Mouse (Mus musculus) myocyte (in vitro differentiated cells): ENCODE results near the gene Dpp4. TPM values are rescaled to one million over a fixed set of nuclear protein-coding genes. Genes with fewer than 3 reads are reported as not detected.
A peak's percentile ranks its signal among the peaks of the same experiment; 100 is the strongest.

Source experiments
- H3K27me3 ChIP-seq: one replicate; pipeline ENCODE4 v1.6.1; 2011; ENCODE audit not compliant: control insufficient read depth, insufficient read depth, insufficient read length
- H3K36me3 ChIP-seq: one replicate; pipeline ENCODE4 v1.6.1; 2011; ENCODE audit not compliant: control insufficient read depth, insufficient read depth
- H3K4me2 ChIP-seq: one replicate; pipeline ENCODE4 v1.6.1; 2011; ENCODE audit warnings: low read depth, control low read depth
- H3K4me3 ChIP-seq: one replicate; pipeline ENCODE4 v1.5.1; 2011; ENCODE audit warnings: mild to moderate bottlenecking, control low read depth, moderate library complexity
- H3K79me2 ChIP-seq: one replicate; pipeline ENCODE4 v1.6.1; 2011; ENCODE audit not compliant: control insufficient read depth, insufficient read depth
- H3ac ChIP-seq: one replicate; pipeline ENCODE4 v1.6.1; 2011; ENCODE audit not compliant: control insufficient read depth, insufficient read length
- CEBPB ChIP-seq: IDR thresholded peaks from 2 replicates; pipeline ENCODE4 v1.6.1; 2011; ENCODE audit warnings: mild to moderate bottlenecking, moderate library complexity; ENCODE audit not compliant: poor library complexity, insufficient read depth, severe bottlenecking
- E2F4 ChIP-seq: IDR thresholded peaks from one replicate; pipeline ENCODE4 v1.6.1; 2011; ENCODE audit warnings: mild to moderate bottlenecking, control low read depth, moderate library complexity; ENCODE audit not compliant: insufficient read depth
- MAX ChIP-seq: IDR thresholded peaks from one replicate; pipeline ENCODE4 v1.6.1; 2011; ENCODE audit warnings: low read depth, mild to moderate bottlenecking, control low read depth
- MYOD1 ChIP-seq, 3 experiments: IDR thresholded peaks; one replicate each; pipeline ENCODE4 v1.6.1; 2011; ENCODE audit warnings: control low read depth in 2 of 3, low read depth in 2 of 3, mild to moderate bottlenecking in 2 of 3, moderate library complexity in 1 of 3; ENCODE audit not compliant: insufficient read length in 2 of 3, control insufficient read depth in 1 of 3
- MYOG ChIP-seq, 3 experiments: IDR thresholded peaks; one replicate each; pipeline ENCODE4 v1.6.1; 2011; ENCODE audit warnings: control low read depth in 2 of 3, low read depth in 2 of 3, mild to moderate bottlenecking in 2 of 3; ENCODE audit not compliant: insufficient read length in 2 of 3, control insufficient read depth in 1 of 3, insufficient read depth in 1 of 3
- POLR2A ChIP-seq: IDR thresholded peaks from one replicate; pipeline ENCODE4 v1.6.1; 2011; ENCODE audit warnings: low read depth, mild to moderate bottlenecking, control low read depth, moderate library complexity; ENCODE audit not compliant: insufficient read length
- POLR2AphosphoS2 ChIP-seq: IDR thresholded peaks from one replicate; pipeline ENCODE4 v1.6.1; 2011; ENCODE audit warnings: low read depth, control low read depth; ENCODE audit not compliant: insufficient read length
- REST ChIP-seq: IDR thresholded peaks from one replicate; pipeline ENCODE4 v1.6.1; 2011; ENCODE audit warnings: mild to moderate bottlenecking, control low read depth, moderate library complexity; ENCODE audit not compliant: insufficient read depth, insufficient read length
- SRF ChIP-seq: IDR thresholded peaks from one replicate; pipeline ENCODE4 v1.6.1; 2011; ENCODE audit warnings: low read depth; ENCODE audit not compliant: control insufficient read depth, insufficient read length
- TCF12 ChIP-seq: IDR thresholded peaks from one replicate; pipeline ENCODE4 v1.6.1; 2011; ENCODE audit warnings: mild to moderate bottlenecking, control low read depth; ENCODE audit not compliant: poor library complexity, insufficient read depth, severe bottlenecking
- TCF3 ChIP-seq: IDR thresholded peaks from one replicate; pipeline ENCODE4 v1.6.1; 2011; ENCODE audit warnings: low read depth, control low read depth; ENCODE audit not compliant: insufficient read length
- USF1 ChIP-seq: IDR thresholded peaks from one replicate; pipeline ENCODE4 v1.6.1; 2011; ENCODE audit warnings: low read depth, mild to moderate bottlenecking, control low read depth, moderate library complexity
- polyA plus RNA-seq: library from polyadenylated mRNA; unstranded; fragments of >200 nt; fragmentation: generic; extraction: Trizol; gene quantifications from one replicate; pipeline ENCODE4 v1.2.1, GENCODE M21; 2012; ENCODE audit warnings: missing spikeins

Gene Dpp4
- not detected for polyA plus RNA-seq

DNA sequence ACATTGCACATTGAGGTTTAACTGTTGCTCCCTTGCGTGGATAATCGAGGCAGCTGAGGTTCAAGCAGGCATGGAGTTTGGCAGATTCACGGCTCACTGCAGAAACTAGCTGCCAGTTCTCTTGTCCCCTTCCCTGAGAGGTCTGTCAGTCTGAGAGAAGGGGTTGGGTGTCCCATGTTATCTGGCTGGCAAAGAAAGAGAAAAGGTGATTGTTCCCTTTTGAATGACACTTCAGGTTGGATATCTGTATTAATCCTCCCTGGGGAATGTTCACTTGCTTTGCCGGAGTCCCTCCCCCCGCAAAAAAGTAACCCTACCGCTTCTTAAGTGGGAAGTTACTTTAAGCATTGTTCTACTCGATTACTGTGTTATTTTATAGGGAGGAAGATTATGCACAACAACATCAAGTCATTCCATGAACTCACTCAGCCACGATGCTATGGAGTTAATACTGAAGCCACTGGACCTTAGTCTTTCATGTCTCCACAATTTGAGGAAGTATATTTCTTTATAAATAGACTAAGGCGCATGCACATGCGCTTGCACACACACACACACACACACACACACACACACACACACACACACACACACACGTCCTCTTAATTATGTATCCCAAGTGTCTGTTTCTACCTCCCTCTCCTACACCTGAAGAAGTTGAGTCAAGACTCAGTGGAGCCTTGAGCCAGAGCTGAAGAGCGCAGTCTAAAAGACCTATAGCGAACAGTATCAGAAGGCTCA, at the start of gene Dpp4:
TSS of gene Dpp4 (minus strand) at position 151 of the 741 bp plus-strand sequence.
- no peak within 1 kb of the TSS for H3K4me2 ChIP-seq
- TF ChIP-seq POLR2AphosphoS2 (no peak), POLR2A (no peak), MAX (no peak), MYOG (IDR thresholded peaks at IDR 0.05; ENCODE audit: control insufficient read depth in 1 of 3, insufficient read depth in 1 of 3, insufficient read length in 2 of 3, low read depth in 2 of 3) (no peak), CEBPB (no peak), TCF12 (no peak), MYOD1 (IDR thresholded peaks at IDR 0.05; ENCODE audit: control insufficient read depth in 1 of 3, insufficient read length in 2 of 3, low read depth in 2 of 3) (no peak), SRF (no peak), USF1 (no peak), E2F4 (no peak), TCF3 (no peak), REST (no peak)
- no peaks in the 10 kb centered on the region for H3K36me3 ChIP-seq
- no peaks in the 10 kb centered on the region for H3K79me2 ChIP-seq
- peaks cover 11% of the 10 kb centered on the region for H3K27me3 ChIP-seq
- no peak within 1 kb of the TSS for H3ac ChIP-seq
- H3K4me3 ChIP-seq = no peak within 1 kb of the TSS

- Histone ChIP-seq H3K36me3 (no peaks in the 10 kb centered on the region), H3K4me2 (no peak overlapping the region), H3K4me3 (no peak overlapping the region), H3K27me3 (no peaks in the 10 kb centered on the region), H3ac (no peak overlapping the region), H3K79me2 (no peaks in the 10 kb centered on the region)
- TF ChIP-seq MYOD1 (IDR thresholded peaks at IDR 0.05; ENCODE audit: control insufficient read depth in 1 of 3, insufficient read length in 2 of 3, low read depth in 2 of 3) (no peak), E2F4 (no peak), POLR2AphosphoS2 (no peak), TCF12 (no peak), MYOG (IDR thresholded peaks at IDR 0.05; ENCODE audit: control insufficient read depth in 1 of 3, insufficient read depth in 1 of 3, insufficient read length in 2 of 3, low read depth in 2 of 3) (no peak), MAX (no peak), SRF (no peak), REST (no peak), CEBPB (no peak), TCF3 (no peak), POLR2A (no peak), USF1 (no peak)
Measured at GRCm38 (mm10) chr2:62460815-62461450, 48.9 kb upstream of the Dpp4 start.

- no peaks in the 10 kb centered on the region for H3K36me3 ChIP-seq
- H3K4me3 ChIP-seq = no peak overlapping the region
- no peak overlapping the region for H3ac ChIP-seq
- no peak overlapping the region for H3K4me2 ChIP-seq
- H3K79me2 ChIP-seq = no peaks in the 10 kb centered on the region
- no peak for TF ChIP-seq SRF
- no peak for TF ChIP-seq POLR2A
- no peak for TF ChIP-seq MYOD1 (IDR thresholded peaks at IDR 0.05; ENCODE audit: control insufficient read depth in 1 of 3, insufficient read length in 2 of 3, low read depth in 2 of 3)
- TF ChIP-seq TCF3 = no peak
- no peak for TF ChIP-seq CEBPB
- no peak for TF ChIP-seq TCF12
- TF ChIP-seq MAX = no peak
- TF ChIP-seq USF1 = no peak
- no peak for TF ChIP-seq POLR2AphosphoS2
- no peak for TF ChIP-seq MYOG (IDR thresholded peaks at IDR 0.05; ENCODE audit: control insufficient read depth in 1 of 3, insufficient read depth in 1 of 3, insufficient read length in 2 of 3, low read depth in 2 of 3)
- TF ChIP-seq REST = no peak
- TF ChIP-seq E2F4 = no peak
- H3K27me3 ChIP-seq = no peaks in the 10 kb centered on the region
Measured at GRCm38 (mm10) chr2:62460231-62460710, 48.2 kb upstream of the Dpp4 start.

GRCm38 (mm10) chr2:62459241-62460174, 47.5 kb upstream of the Dpp4 start:
- H3K4me2 ChIP-seq = peak overlapping the region; percentile 1

More at GRCm38 (mm10) chr2:62459241-62460174, 47.5 kb upstream of the Dpp4 start:
- Histone ChIP-seq H3K27me3 (no peaks in the 10 kb centered on the region), H3K36me3 (no peaks in the 10 kb centered on the region), H3ac (no peak overlapping the region), H3K79me2 (no peaks in the 10 kb centered on the region), H3K4me3 (no peak overlapping the region)
- TF ChIP-seq POLR2A (no peak), CEBPB (no peak), TCF3 (no peak), SRF (no peak), MYOG (IDR thresholded peaks at IDR 0.05; ENCODE audit: control insufficient read depth in 1 of 3, insufficient read depth in 1 of 3, insufficient read length in 2 of 3, low read depth in 2 of 3) (no peak)
